Comparison of ENCODE assay signal across 9 mouse cellular contexts in genomic region chr8:84731371-84732177, GRCm38 (mm10). TPM values are rescaled to one million over a fixed set of nuclear protein-coding genes. Genes with fewer than 3 reads are reported as not detected.
A peak's percentile ranks its signal among the peaks of the same experiment; 100 is the strongest.
DNase-seq lines count a peak whose midpoint lies in the region; ATAC-seq and TF ChIP-seq lines count a peak whose summit lies in the region.
"Had no signal": no experiment of that assay in that cellular context is flagged by ENCODE, and none has a peak within 500 bp of the region (broad histone marks: within the 10 kb centered on the region; RNA-seq: fewer than 3 reads in every experiment).

No protein-coding gene starts in this region.

- no peak for TF ChIP-seq CTCF in midbrain, postnatal 0 days (IDR thresholded peaks at IDR 0.05)

- H3K36me3 ChIP-seq in kidney, embryonic 16.5 days (ENCODE audit: insufficient read depth, low read length), result peaks cover 2% of the 10 kb centered on the region; the same call in 1 of the 2 replicates
- peaks cover 10% of the 10 kb centered on the region for H3K36me3 ChIP-seq in embryonic facial prominence, embryonic 12.5 days
- H3K36me3 ChIP-seq in hindbrain, embryonic 14.5 days (replicated peaks; ENCODE audit: control insufficient read depth, insufficient read depth), result peaks cover 4% of the 10 kb centered on the region
- H3K36me3 ChIP-seq in midbrain, postnatal 0 days (ENCODE audit: insufficient read depth, low read length), result no peaks in the 10 kb centered on the region

- ATAC-seq in kidney, embryonic 16.5 days (ENCODE audit: low FRiP score, low TSS enrichment), result no peak
- no peak for ATAC-seq in embryonic facial prominence, embryonic 12.5 days (ENCODE audit: insufficient number of reproducible peaks, insufficient read depth, low FRiP score, low TSS enrichment)
- ATAC-seq in hindbrain, embryonic 14.5 days (ENCODE audit: low FRiP score), result no peak
- no peak for ATAC-seq in midbrain, postnatal 0 days (ENCODE audit: low FRiP score)

- no peak for DNase-seq in kidney, postnatal 25 days
- no peak for DNase-seq in hindbrain, embryonic 14.5 days (ENCODE audit: low spot score)
- no peak for DNase-seq in midbrain, postnatal 0 days (ENCODE audit: low spot score)
- DNase-seq in ovary, postnatal 14 days (ENCODE audit: low spot score), result no peak
- no peak for DNase-seq in right cerebral cortex, postnatal 10 days (ENCODE audit: low spot score in 2 of 2)
- no peak for DNase-seq in lung, postnatal 4 days

- peak overlapping the region; percentile 21; the same call in 1 of the 2 replicates for H3K27ac ChIP-seq in kidney, embryonic 16.5 days (ENCODE audit: low read length)
- peak overlapping the region; percentile 67 for H3K27ac ChIP-seq in embryonic facial prominence, embryonic 12.5 days
- peak overlapping the region; percentile 83 for H3K27ac ChIP-seq in hindbrain, embryonic 14.5 days
- peak overlapping the region; percentile 64; the same call in 1 of the 2 replicates for H3K27ac ChIP-seq in midbrain, postnatal 0 days (ENCODE audit: low read depth, low read length)
- H3K27ac ChIP-seq: kidney, postnatal 0 days had no signal

- no peak overlapping the region for H3K4me2 ChIP-seq in kidney, embryonic 16.5 days (replicated peaks; ENCODE audit: low read depth, low read length)
- H3K4me2 ChIP-seq in embryonic facial prominence, embryonic 12.5 days (replicated peaks), result no peak overlapping the region; the same call in 1 of the 2 replicates
- H3K4me2 ChIP-seq in hindbrain, embryonic 14.5 days (replicated peaks), result 0 out of 2 replicates have a peak overlapping the region, but pooled peaks have one; percentile 7
- no peak overlapping the region for H3K4me2 ChIP-seq in midbrain, postnatal 0 days (ENCODE audit: low read depth, low read length, poor library complexity, severe bottlenecking)

- peak overlapping the region; percentile 18; the same call in 1 of the 2 replicates for H3K9ac ChIP-seq in kidney, embryonic 16.5 days (replicated peaks; ENCODE audit: low read length)
- peak overlapping the region; percentile 7; the same call in 1 of the 2 replicates for H3K9ac ChIP-seq in embryonic facial prominence, embryonic 12.5 days
- H3K9ac ChIP-seq in hindbrain, embryonic 14.5 days, result peak overlapping the region; percentile 12; the same call in 1 of the 2 replicates
- no peak overlapping the region for H3K9ac ChIP-seq in midbrain, postnatal 0 days (replicated peaks; ENCODE audit: low read length, poor library complexity, severe bottlenecking)

- peaks cover 10% of the 10 kb centered on the region for H3K27me3 ChIP-seq in kidney, embryonic 16.5 days (ENCODE audit: insufficient read depth, low read length)
- peaks cover 19% of the 10 kb centered on the region for H3K27me3 ChIP-seq in embryonic facial prominence, embryonic 12.5 days
- H3K27me3 ChIP-seq in hindbrain, embryonic 14.5 days (ENCODE audit: control insufficient read depth, insufficient read depth, low read length), result peaks cover 11% of the 10 kb centered on the region; the same call in 1 of the 2 replicates
- H3K27me3 ChIP-seq in midbrain, postnatal 0 days (ENCODE audit: insufficient read depth, low read length), result peaks cover 5% of the 10 kb centered on the region; the same call in 1 of the 2 replicates

- H3K9me3 ChIP-seq in kidney, embryonic 16.5 days (ENCODE audit: low read length), result no peaks in the 10 kb centered on the region
- H3K9me3 ChIP-seq in embryonic facial prominence, embryonic 12.5 days, result no peaks in the 10 kb centered on the region
- H3K9me3 ChIP-seq in hindbrain, embryonic 14.5 days (ENCODE audit: control insufficient read depth, low read length), result no peaks in the 10 kb centered on the region
- H3K9me3 ChIP-seq in midbrain, postnatal 0 days (ENCODE audit: low read length), result no peaks in the 10 kb centered on the region

- H3K4me3 ChIP-seq in kidney, embryonic 16.5 days (ENCODE audit: low read length), result no peak overlapping the region
- no peak overlapping the region for H3K4me3 ChIP-seq in embryonic facial prominence, embryonic 12.5 days
- no peak overlapping the region for H3K4me3 ChIP-seq in hindbrain, embryonic 14.5 days (replicated peaks; ENCODE audit: low read length)
- no peak overlapping the region for H3K4me3 ChIP-seq in midbrain, postnatal 0 days (ENCODE audit: low read depth, low read length)

- 62% methylated on average over 11 of the region's 11 CpGs for WGBS in kidney, embryonic 16.5 days
- 64% methylated on average over 11 of the region's 11 CpGs for WGBS in embryonic facial prominence, embryonic 12.5 days
- WGBS in hindbrain, embryonic 14.5 days, result 58% methylated on average over 11 of the region's 11 CpGs
- 57% methylated on average over 11 of the region's 11 CpGs for WGBS in midbrain, postnatal 0 days

- H3K4me1 ChIP-seq in kidney, embryonic 16.5 days (ENCODE audit: insufficient read depth, low read length), result peaks cover 42% of the 10 kb centered on the region
- H3K4me1 ChIP-seq in embryonic facial prominence, embryonic 12.5 days, result peaks cover 59% of the 10 kb centered on the region
- H3K4me1 ChIP-seq in hindbrain, embryonic 14.5 days (replicated peaks; ENCODE audit: control insufficient read depth, insufficient read depth, low read length), result peaks cover 55% of the 10 kb centered on the region
- H3K4me1 ChIP-seq in midbrain, postnatal 0 days (ENCODE audit: insufficient read depth, low read length), result peaks cover 11% of the 10 kb centered on the region

RNA-seq across cellular contexts. Expression of gene G430095P16Rik, which starts 8.8 kb away (rescaled TPM):
- 2.3 and 2.8 TPM in 2 replicates for polyA plus RNA-seq in kidney, embryonic 16.5 days (2015; fragmentation: Nextera tagmentation; extraction: Ambion mirVana)
- polyA plus RNA-seq in embryonic facial prominence, embryonic 12.5 days (2016; fragmentation: Nextera tagmentation; extraction: Ambion mirVana), result 7.1 and 7.4 TPM in 2 replicates
- 0.55 and 0.71 TPM in 2 replicates for polyA plus RNA-seq in hindbrain, embryonic 14.5 days (2014; fragmentation: Nextera tagmentation; extraction: Ambion mirVana)
- not detected in 2 replicates for total RNA-seq in midbrain, postnatal 0 days (2014; rRNA removed)
- 0.39 and 0.71 TPM in 2 replicates for polyA plus RNA-seq in midbrain, postnatal 0 days (2015; fragmentation: Nextera tagmentation; extraction: Ambion mirVana)

RNA-seq across cellular contexts. Expression of gene Lyl1, which starts 30.3 kb away (rescaled TPM):
- polyA plus RNA-seq in kidney, embryonic 16.5 days (2015; fragmentation: Nextera tagmentation; extraction: Ambion mirVana), result 7.9 and 8.1 TPM in 2 replicates
- 4.9 and 5.0 TPM in 2 replicates for polyA plus RNA-seq in embryonic facial prominence, embryonic 12.5 days (2016; fragmentation: Nextera tagmentation; extraction: Ambion mirVana)
- 3.8 and 5.1 TPM in 2 replicates for polyA plus RNA-seq in hindbrain, embryonic 14.5 days (2014; fragmentation: Nextera tagmentation; extraction: Ambion mirVana)
- total RNA-seq in midbrain, postnatal 0 days (2014; rRNA removed), result 4.6 and 4.8 TPM in 2 replicates
- 2.0 and 2.8 TPM in 2 replicates for polyA plus RNA-seq in midbrain, postnatal 0 days (2015; fragmentation: Nextera tagmentation; extraction: Ambion mirVana)

RNA-seq across cellular contexts. Expression of gene Nacc1, which starts 43.9 kb away (rescaled TPM):
- 22.5 and 26.7 TPM in 2 replicates for polyA plus RNA-seq in kidney, embryonic 16.5 days (2015; fragmentation: Nextera tagmentation; extraction: Ambion mirVana)
- polyA plus RNA-seq in embryonic facial prominence, embryonic 12.5 days (2016; fragmentation: Nextera tagmentation; extraction: Ambion mirVana), result 19.4 and 20.8 TPM in 2 replicates
- polyA plus RNA-seq in hindbrain, embryonic 14.5 days (2014; fragmentation: Nextera tagmentation; extraction: Ambion mirVana), result 17.8 and 18.1 TPM in 2 replicates
- 87.2 and 102 TPM in 2 replicates for total RNA-seq in midbrain, postnatal 0 days (2014; rRNA removed)
- polyA plus RNA-seq in midbrain, postnatal 0 days (2015; fragmentation: Nextera tagmentation; extraction: Ambion mirVana), result 13.7 and 13.8 TPM in 2 replicates

RNA-seq across cellular contexts. Expression of gene Trmt1, which starts 45.5 kb away (rescaled TPM):
- polyA plus RNA-seq in kidney, embryonic 16.5 days (2015; fragmentation: Nextera tagmentation; extraction: Ambion mirVana), result 81.5 and 82.9 TPM in 2 replicates
- polyA plus RNA-seq in embryonic facial prominence, embryonic 12.5 days (2016; fragmentation: Nextera tagmentation; extraction: Ambion mirVana), result 71.2 and 73.6 TPM in 2 replicates
- 55.2 and 62.1 TPM in 2 replicates for polyA plus RNA-seq in hindbrain, embryonic 14.5 days (2014; fragmentation: Nextera tagmentation; extraction: Ambion mirVana)
- 88.5 and 99.5 TPM in 2 replicates for total RNA-seq in midbrain, postnatal 0 days (2014; rRNA removed)
- polyA plus RNA-seq in midbrain, postnatal 0 days (2015; fragmentation: Nextera tagmentation; extraction: Ambion mirVana), result 74.2 and 75.0 TPM in 2 replicates

Comparison
In these comparisons a context has a peak if more than half of its experiments do, and no peak if none do; other contexts are left out.
1. H3K27ac ChIP-seq: peak in every context shown above with its lines; median percentile 83 in hindbrain, embryonic 14.5 days; 67 in embryonic facial prominence, embryonic 12.5 days; 64 in midbrain, postnatal 0 days; 21 in kidney, embryonic 16.5 days.